Mouse (Mus musculus): ENCODE measurements at regions not wholly inside any gene's neighbourhood (a gene's known extent, or its start where the extent isn't known, plus 50 kb on each side); places are given as distances from the start of the nearest gene placed in this dataset.

GRCm38 (mm10) chr11:52541210-52541609 is 145.0 kb downstream of the 9530068E07Rik start:
- no peak for ATAC-seq (ENCODE audit: low TSS enrichment)

GRCm38 (mm10) chr11:52551451-52551850 is 155.2 kb downstream of the 9530068E07Rik start:
- peak; percentile 74; the same call in 1 of the 2 replicates for ATAC-seq (ENCODE audit: low TSS enrichment)

- ATAC-seq (ENCODE audit: low TSS enrichment), result peak; percentile 79
These were observed 156.6 kb downstream of the 9530068E07Rik start for GRCm38 (mm10) chr11:52552860-52553259.

- no peak for ATAC-seq (ENCODE audit: low TSS enrichment)
These were observed 161.6 kb downstream of the 9530068E07Rik start for GRCm38 (mm10) chr11:52557836-52558235.

- no peak for ATAC-seq (ENCODE audit: low TSS enrichment)
These were observed 162.6 kb downstream of the 9530068E07Rik start for GRCm38 (mm10) chr11:52558782-52559181.

- no peak for ATAC-seq (ENCODE audit: low TSS enrichment)
These were observed 165.1 kb downstream of the 9530068E07Rik start for GRCm38 (mm10) chr11:52561281-52561680.

- ATAC-seq (ENCODE audit: low TSS enrichment), result no peak
These were observed 169.2 kb downstream of the 9530068E07Rik start for GRCm38 (mm10) chr11:52565457-52565856.

GRCm38 (mm10) chr11:52566026-52566425 is 169.8 kb downstream of the 9530068E07Rik start:
- no peak for ATAC-seq (ENCODE audit: low TSS enrichment)

- ATAC-seq (ENCODE audit: low TSS enrichment), result peak; percentile 61
These were observed 171.9 kb downstream of the 9530068E07Rik start for GRCm38 (mm10) chr11:52567945-52568687.

GRCm38 (mm10) chr11:52568794-52569193 is 172.6 kb downstream of the 9530068E07Rik start:
- ATAC-seq (ENCODE audit: low TSS enrichment), result peak; percentile 50

- no peak for ATAC-seq (ENCODE audit: low TSS enrichment)
These were observed 173.5 kb downstream of the 9530068E07Rik start for GRCm38 (mm10) chr11:52569759-52570158.

- 0 out of 2 replicates have a peak, but pooled peaks have one; percentile 8 for ATAC-seq (ENCODE audit: low TSS enrichment)
These were observed 182.2 kb downstream of the 9530068E07Rik start for GRCm38 (mm10) chr11:52578471-52578870.

- no peak for ATAC-seq (ENCODE audit: low TSS enrichment)
These were observed 183.6 kb downstream of the 9530068E07Rik start for GRCm38 (mm10) chr11:52579764-52580377.

GRCm38 (mm10) chr11:52591596-52592180 is 172.7 kb upstream of the Fstl4 start:
- peak; percentile 65 for ATAC-seq (ENCODE audit: low TSS enrichment)

- no peak for ATAC-seq (ENCODE audit: low TSS enrichment)
These were observed 170.3 kb upstream of the Fstl4 start for GRCm38 (mm10) chr11:52594092-52594491.

GRCm38 (mm10) chr11:52601196-52601595 is 163.2 kb upstream of the Fstl4 start:
- no peak for ATAC-seq (ENCODE audit: low TSS enrichment)

- peak; percentile 89 for ATAC-seq (ENCODE audit: low TSS enrichment)
These were observed 162.3 kb upstream of the Fstl4 start for GRCm38 (mm10) chr11:52602061-52602561.

GRCm38 (mm10) chr11:52602796-52603195 is 161.6 kb upstream of the Fstl4 start:
- ATAC-seq (ENCODE audit: low TSS enrichment), result no peak

- no peak for ATAC-seq (ENCODE audit: low TSS enrichment)
These were observed 153.7 kb upstream of the Fstl4 start for GRCm38 (mm10) chr11:52610681-52611165.

GRCm38 (mm10) chr11:52615622-52616021 is 148.8 kb upstream of the Fstl4 start:
- ATAC-seq (ENCODE audit: low TSS enrichment), result no peak

GRCm38 (mm10) chr11:52618646-52619045 is 145.8 kb upstream of the Fstl4 start:
- ATAC-seq (ENCODE audit: low TSS enrichment), result no peak

- no peak for ATAC-seq (ENCODE audit: low TSS enrichment)
These were observed 141.6 kb upstream of the Fstl4 start for GRCm38 (mm10) chr11:52622861-52623260.

Measured in frontal cortex, adult (tissue).